In genomic region chr2:71227398-71227797, GRCm38 (mm10) we compare ENCODE assay signal across 13 mouse cellular contexts. TPM values are rescaled to one million over a fixed set of nuclear protein-coding genes. Genes with fewer than 3 reads are reported as not detected.
DNase-seq lines count a peak whose midpoint lies in the region; ATAC-seq and TF ChIP-seq lines count a peak whose summit lies in the region.
"Had no signal": no experiment of that assay in that cellular context is flagged by ENCODE, and none has a peak within 500 bp of the region (broad histone marks: within the 10 kb centered on the region; RNA-seq: fewer than 3 reads in every experiment).

No protein-coding gene starts in this region.

- 0 out of 2 replicates have a peak, but pooled peaks cover 4% of the 10 kb centered on the region for H3K4me1 ChIP-seq in intestine, postnatal 0 days (replicated peaks; ENCODE audit: control insufficient read depth, insufficient read depth, low read length)
- H3K4me1 ChIP-seq in intestine, embryonic 16.5 days (ENCODE audit: control insufficient read depth, insufficient read depth, low read length), result no peaks in the 10 kb centered on the region

- DNase-seq in thymus, postnatal 0 days (ENCODE audit: low spot score), result peak; percentile 13
- no peak for DNase-seq in thymus, postnatal 10 days (ENCODE audit: low spot score in 2 of 2)
- peak; percentile 28 for DNase-seq in adipocyte (ENCODE audit: low spot score)
- DNase-seq in right cerebral cortex, adult 18-20 months, result no peak
- no peak for DNase-seq in right cerebral cortex, postnatal 25 days
- DNase-seq: cerebellum, postnatal 10 days; kidney, postnatal 36 days; lung, postnatal 10 days; thymus, postnatal 25 days had no signal

- no peak overlapping the region for H3K4me2 ChIP-seq in intestine, postnatal 0 days (replicated peaks; ENCODE audit: low read depth)
- H3K4me2 ChIP-seq in intestine, embryonic 16.5 days (ENCODE audit: low read depth, low read length), result no peak overlapping the region
- H3K4me2 ChIP-seq: heart, embryonic 11.5 days; hindbrain, embryonic 13.5 days had no signal

- no peak overlapping the region for H3K9ac ChIP-seq in intestine, postnatal 0 days (ENCODE audit: low read depth, low read length)
- H3K9ac ChIP-seq in intestine, embryonic 16.5 days (ENCODE audit: low read depth, low read length), result no peak overlapping the region
- H3K9ac ChIP-seq: hindbrain, embryonic 13.5 days had no signal

- H3K27ac ChIP-seq in intestine, postnatal 0 days (ENCODE audit: low read depth, low read length), result no peak overlapping the region
- no peak overlapping the region for H3K27ac ChIP-seq in intestine, embryonic 16.5 days (ENCODE audit: low read length)
- H3K27ac ChIP-seq: hindbrain, embryonic 13.5 days had no signal

- no peaks in the 10 kb centered on the region for H3K27me3 ChIP-seq in intestine, postnatal 0 days (replicated peaks; ENCODE audit: control insufficient read depth, insufficient read depth, low read length)
- H3K27me3 ChIP-seq in intestine, embryonic 16.5 days (replicated peaks; ENCODE audit: control insufficient read depth, insufficient read depth, low read length), result no peaks in the 10 kb centered on the region
- H3K27me3 ChIP-seq: hindbrain, embryonic 13.5 days had no signal

- H3K4me3 ChIP-seq in intestine, postnatal 0 days (ENCODE audit: low read depth, low read length), result no peak overlapping the region
- H3K4me3 ChIP-seq in intestine, embryonic 16.5 days (ENCODE audit: low read length), result no peak overlapping the region
- H3K4me3 ChIP-seq: hindbrain, embryonic 13.5 days had no signal

- no peaks in the 10 kb centered on the region for H3K9me3 ChIP-seq in intestine, postnatal 0 days (ENCODE audit: control insufficient read depth)
- no peaks in the 10 kb centered on the region for H3K9me3 ChIP-seq in intestine, embryonic 16.5 days (ENCODE audit: control insufficient read depth, low read length)
- H3K9me3 ChIP-seq: hindbrain, embryonic 13.5 days had no signal

- peaks cover 23% of the 10 kb centered on the region for H3K36me3 ChIP-seq in intestine, postnatal 0 days (ENCODE audit: control insufficient read depth, insufficient read depth)
- H3K36me3 ChIP-seq in intestine, embryonic 16.5 days (ENCODE audit: control insufficient read depth, insufficient read depth, low read length), result peaks cover 4% of the 10 kb centered on the region; the same call in 1 of the 2 replicates

- ATAC-seq in intestine, postnatal 0 days, result no peak
- ATAC-seq in intestine, embryonic 16.5 days, result no peak

- peak; percentile 64 for TF ChIP-seq CTCF in intestine, postnatal 0 days (IDR thresholded peaks at IDR 0.05; ENCODE audit: low read depth)

- 33% methylated on average over 1 of the region's 1 CpGs for WGBS in intestine, postnatal 0 days
- WGBS in intestine, embryonic 16.5 days, result 44% methylated on average over 1 of the region's 1 CpGs

RNA-seq across cellular contexts. Expression of gene Dync1i2, which starts 15.9 kb away (rescaled TPM):
- polyA plus RNA-seq in intestine, postnatal 0 days (2015; fragmentation: Nextera tagmentation; extraction: Ambion mirVana), result 55.2 and 59.2 TPM in 2 replicates
- polyA plus RNA-seq in intestine, embryonic 16.5 days (2015; fragmentation: Nextera tagmentation; extraction: Ambion mirVana), result 69.3 and 71.0 TPM in 2 replicates
- 75.2 and 76.4 TPM in 2 replicates for polyA plus RNA-seq in thymus, postnatal 0 days (2015; fragmentation: Nextera tagmentation; extraction: Ambion mirVana)

Comparison
In these comparisons a context has a peak if more than half of its experiments do, and no peak if none do; other contexts are left out.
1. DNase-seq: peak in thymus, postnatal 0 days (single experiment) and adipocyte (single experiment); none in thymus, postnatal 10 days (0 of 2), right cerebral cortex, adult 18-20 months (single experiment) and right cerebral cortex, postnatal 25 days (single experiment).